7 mouse cellular contexts compared by ENCODE assay signal in genomic region chr6:31549361-31550051, GRCm38 (mm10). TPM values are rescaled to one million over a fixed set of nuclear protein-coding genes. Genes with fewer than 3 reads are reported as not detected.
DNase-seq lines count a peak whose midpoint lies in the region; ATAC-seq and TF ChIP-seq lines count a peak whose summit lies in the region.

No protein-coding gene starts in this region.

- H3K4me2 ChIP-seq in heart, postnatal 0 days (ENCODE audit: low read depth, low read length): no peak overlapping the region

- peaks cover 28% of the 10 kb centered on the region for H3K4me1 ChIP-seq in heart, postnatal 0 days (ENCODE audit: control insufficient read depth, insufficient read depth)

- TF ChIP-seq EP300 in heart, postnatal 0 days (IDR thresholded peaks at IDR 0.05; ENCODE audit: low read depth): no peak

- ATAC-seq in heart, postnatal 0 days (ENCODE audit: insufficient read depth, low read depth): peak; percentile 94

- TF ChIP-seq CTCF in heart, postnatal 0 days (IDR thresholded peaks at IDR 0.05; ENCODE audit: low read depth): 0 out of 2 replicates have a peak, but pooled peaks have one; percentile 4

- peak overlapping the region; percentile 54 for H3K27ac ChIP-seq in heart, postnatal 0 days (ENCODE audit: low read depth)

- WGBS in heart, postnatal 0 days: 28% methylated on average over 5 of the region's 5 CpGs

- no peaks in the 10 kb centered on the region for H3K9me3 ChIP-seq in heart, postnatal 0 days (replicated peaks; ENCODE audit: control insufficient read depth, low read length)

- no peak overlapping the region for H3K4me3 ChIP-seq in heart, postnatal 0 days (ENCODE audit: low read depth, low read length)

- no peak overlapping the region; the same call in 1 of the 2 replicates for H3K9ac ChIP-seq in heart, postnatal 0 days (replicated peaks; ENCODE audit: low read depth, low read length)

- H3K36me3 ChIP-seq in heart, postnatal 0 days (replicated peaks; ENCODE audit: control insufficient read depth, insufficient read depth, low read length): no peaks in the 10 kb centered on the region

- no peaks in the 10 kb centered on the region for H3K27me3 ChIP-seq in heart, postnatal 0 days (ENCODE audit: control insufficient read depth, insufficient read depth, low read length)

- peak; percentile 90 to 94 for DNase-seq in adrenal gland, adult (ENCODE audit: inconsistent age in 2 of 2, low spot score in 1 of 2)
- peak; percentile 18 for DNase-seq in brain, adult 2 months (ENCODE audit: low read depth, low spot score)
- peak; percentile 78 for DNase-seq in heart, postnatal 0 days (ENCODE audit: low spot score)
- peak; percentile 67 to 81 for DNase-seq in kidney, postnatal 4 days
- DNase-seq in retina, postnatal 7 days (ENCODE audit: low read depth, low spot score): peak; percentile 69
- DNase-seq in frontal cortex, postnatal 14 days (ENCODE audit: low spot score in 2 of 2): no peak
- DNase-seq in spleen, adult 12 weeks (ENCODE audit: low spot score): no peak

RNA-seq across cellular contexts. Expression of gene Podxl, which starts 14.3 kb away (rescaled TPM):
- 44.0 and 83.1 TPM in 2 replicates for total RNA-seq in heart, postnatal 0 days (2014; rRNA removed; ENCODE audit: low replicate concordance)
- polyA plus RNA-seq in heart, postnatal 0 days (2015; fragmentation: Nextera tagmentation; extraction: Ambion mirVana): 14.9 and 17.6 TPM in 2 replicates

Comparison
In these comparisons a context has a peak if more than half of its experiments do, and no peak if none do; other contexts are left out.
1. DNase-seq: peak in adrenal gland, adult (2 of 2), brain, adult 2 months (single experiment), heart, postnatal 0 days (single experiment), kidney, postnatal 4 days (2 of 2) and retina, postnatal 7 days (single experiment); none in frontal cortex, postnatal 14 days (0 of 2) and spleen, adult 12 weeks (single experiment).